Mouse (Mus musculus): Measurements from ENCODE around the gene Cer1. TPM values are rescaled to one million over a fixed set of nuclear protein-coding genes. Genes with fewer than 3 reads are reported as not detected.

Gene Cer1
- total RNA-seq (2023) = not detected

GRCm38 (mm10) chr4:82884636-82885534 lies at the start of gene Cer1:
Gene Cer1, minus strand, starts transcription at chr4:82885148.

GRCm38 (mm10) chr4:82859131-82860125 lies 25.5 kb downstream of the Cer1 start, which contains the start of gene Zdhhc21:
Gene Zdhhc21, minus strand, starts transcription at chr4:82859958.

Other genes starting within 250 kb of the Cer1 start
- gene Nfib, start 179.4 kb downstream of the Cer1 start, total RNA-seq (2023) = under 1 TPM; 0.36 to 0.50 TPM
- gene Zdhhc21, start 25.2 kb downstream of the Cer1 start, total RNA-seq (2023) = 10 to 100 TPM; 22.4 to 29.5 TPM
- not detected for gene Frem1, start 167.2 kb upstream of the Cer1 start, total RNA-seq (2023)